Mouse (Mus musculus) small intestine, adult 2 months (tissue): ENCODE results near the gene Kat2a.

Experiments
- CTCF ChIP-seq: fragments of 200-500 bp; IDR thresholded peaks from 2 replicates; pipeline ENCODE4 v1.5.1; 2012; ENCODE audit warnings: low read depth, mild to moderate bottlenecking, control low read depth, inconsistent platforms, low read length, moderate library complexity, mixed read lengths; ENCODE audit not compliant: insufficient replicate concordance, insufficient read length; ENCODE audit errors: extremely low read depth
- POLR2A ChIP-seq: fragments of 200-500 bp; IDR thresholded peaks from 2 replicates; pipeline ENCODE4 v1.6.1; 2012; ENCODE audit warnings: low read depth, mild to moderate bottlenecking, control low read depth, inconsistent platforms, low read length, moderate library complexity

DNA sequence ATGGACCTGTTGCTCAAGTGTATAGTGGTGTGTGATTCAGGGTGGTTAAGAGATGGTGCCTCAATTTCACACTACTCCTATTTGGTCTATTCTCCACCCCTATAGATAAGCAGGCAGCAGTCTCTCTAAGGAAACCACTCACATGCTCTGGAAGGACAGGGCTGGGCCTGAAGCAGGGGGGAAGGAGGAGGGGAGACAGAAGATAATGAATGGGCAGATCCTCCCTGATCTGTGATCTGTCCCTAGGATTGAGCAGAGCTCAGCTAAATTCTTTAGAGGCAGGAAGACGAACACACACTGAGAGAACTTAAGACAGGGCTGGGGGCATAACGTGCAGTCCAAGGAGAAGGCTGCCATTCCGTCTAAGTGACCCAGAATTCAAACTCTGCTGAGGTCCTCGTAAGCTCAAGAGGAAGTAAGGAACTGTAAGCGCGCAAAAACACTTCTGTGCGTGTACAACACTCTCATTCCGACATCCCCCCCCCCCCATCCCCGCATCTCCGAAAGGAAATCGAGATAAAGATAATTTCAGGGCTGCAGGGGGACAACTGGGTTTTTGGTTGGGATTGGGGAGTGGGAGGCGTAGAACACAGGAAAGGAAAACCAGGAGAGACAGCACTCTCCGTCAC, 25.0 kb upstream of the Kat2a start:
- no peak for TF ChIP-seq POLR2A
- TF ChIP-seq CTCF, result no peak; the same call in 1 of the 2 replicates
